Mouse (Mus musculus): ENCODE data around the gene Zfp280b.
"Not testable (repeated sequence)": the region's sequence is repeated elsewhere in the genome, so short reads cannot be mapped to it uniquely, and the experiment has no call there.

Gene Zfp280b

DNA sequence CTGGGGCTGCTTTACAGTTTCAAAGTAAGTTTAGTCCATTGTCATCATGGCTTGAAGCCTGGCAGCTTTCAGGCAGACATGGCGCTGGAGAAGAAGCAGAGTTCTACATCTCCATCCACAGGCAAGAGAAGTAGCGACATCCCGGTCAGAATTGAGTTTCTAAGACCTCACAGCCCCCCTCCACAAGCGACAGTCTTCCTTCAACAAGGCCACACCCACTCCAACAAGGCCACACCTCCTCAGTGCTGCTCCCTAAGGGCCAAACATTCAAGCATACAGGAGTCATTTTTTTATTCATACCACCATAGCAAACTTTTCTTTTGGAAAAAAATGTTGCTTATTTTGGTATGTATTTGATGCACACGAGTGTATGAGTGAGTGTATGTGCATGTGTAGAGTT, 2.0 kb upstream of the Zfp280b start:
- no peak for DNase-seq (ENCODE audit: low spot score in 2 of 2)

DNA sequence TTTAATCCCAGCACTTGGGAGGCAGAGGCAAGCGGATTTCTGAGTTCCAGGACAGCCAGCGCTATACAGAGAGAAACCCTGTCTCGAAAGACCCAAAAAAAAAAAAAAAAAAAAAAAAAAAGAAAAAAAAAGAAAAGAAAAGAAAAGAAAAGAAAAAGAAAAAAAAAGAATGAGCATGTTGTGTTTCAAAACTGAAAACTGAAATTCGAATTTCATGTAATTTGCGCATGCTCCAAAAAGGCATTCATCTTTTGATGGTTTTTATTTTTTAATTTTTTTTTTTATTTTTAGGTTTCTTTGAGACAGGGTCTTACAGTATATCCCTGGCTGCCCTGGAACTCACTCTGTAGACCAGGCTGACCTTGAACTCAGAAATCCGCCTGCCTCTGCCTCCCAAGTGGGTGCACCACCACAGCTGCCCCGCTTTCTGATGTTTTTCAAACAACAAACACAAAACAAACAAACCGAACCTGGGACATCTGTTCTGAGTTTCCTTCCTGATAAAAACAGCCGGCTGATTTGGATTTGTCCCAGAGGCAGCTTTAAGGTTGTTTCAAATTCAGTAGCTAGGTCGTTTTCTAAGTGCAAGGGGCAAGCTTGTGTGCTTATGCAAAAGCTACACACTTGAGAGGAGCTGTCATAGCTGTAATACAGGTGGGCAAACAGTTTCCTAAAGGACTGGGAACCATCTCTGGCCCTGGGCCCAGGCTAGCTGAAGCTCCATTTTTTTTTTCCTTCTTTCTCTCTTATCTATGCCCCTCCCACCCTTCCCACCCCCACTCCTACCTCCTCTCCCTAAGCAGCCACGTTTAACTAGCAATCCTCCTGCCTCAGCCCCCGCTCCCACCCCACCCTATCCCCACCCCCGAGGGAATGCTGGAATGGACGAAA, 694 bp upstream of the Zfp280b start:
- DNase-seq (ENCODE audit: low spot score in 2 of 2), result no peak

DNA sequence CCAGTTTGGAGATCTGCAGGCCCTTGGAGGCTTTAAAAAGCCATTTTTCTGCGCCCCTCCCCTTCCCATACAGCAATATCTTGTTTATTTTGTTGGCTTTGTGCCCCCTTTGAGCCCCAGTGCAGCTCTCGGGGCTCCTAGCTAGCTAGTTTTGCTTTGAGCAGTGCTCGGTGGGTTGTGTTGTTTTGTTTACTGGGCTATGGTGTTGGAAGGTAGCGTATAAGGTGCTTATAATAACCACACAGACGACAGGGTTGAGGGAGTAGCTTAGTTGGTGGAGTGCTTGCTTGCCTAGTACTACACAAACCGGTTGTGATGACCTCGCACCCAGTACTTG, 637 bp downstream of the Zfp280b start:
- DNase-seq (ENCODE audit: low spot score in 2 of 2), result no peak

DNA sequence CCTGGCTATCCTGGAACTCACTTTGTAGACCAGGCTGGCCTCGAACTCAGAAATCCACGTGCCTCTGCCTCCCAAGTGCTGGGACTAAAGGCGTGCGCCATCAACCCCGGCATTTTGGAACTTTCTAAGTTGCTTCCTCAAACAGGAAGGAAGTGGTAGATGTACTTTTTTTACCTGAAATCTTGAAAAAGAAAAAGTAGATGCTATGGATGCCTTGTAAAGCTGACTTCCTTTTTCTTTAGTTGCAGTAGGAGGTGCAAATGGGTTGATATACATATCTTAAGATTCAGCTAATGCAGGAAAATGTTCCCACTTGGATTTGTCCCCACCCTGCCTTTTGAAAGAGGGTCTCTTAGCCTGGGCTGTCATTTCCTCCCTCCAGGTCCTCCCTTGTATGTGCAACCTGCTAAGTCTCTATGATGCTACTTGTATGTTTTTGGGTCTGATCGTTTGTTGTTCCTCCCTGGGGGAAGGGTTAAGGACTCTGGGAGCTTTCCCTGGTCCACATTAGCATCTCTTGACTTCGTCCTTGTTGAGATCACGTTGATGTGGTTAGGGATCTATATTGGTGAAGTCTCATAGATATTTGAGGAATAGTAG, 1.7 kb downstream of the Zfp280b start:
- DNase-seq (ENCODE audit: low spot score in 2 of 2), result no peak

DNA sequence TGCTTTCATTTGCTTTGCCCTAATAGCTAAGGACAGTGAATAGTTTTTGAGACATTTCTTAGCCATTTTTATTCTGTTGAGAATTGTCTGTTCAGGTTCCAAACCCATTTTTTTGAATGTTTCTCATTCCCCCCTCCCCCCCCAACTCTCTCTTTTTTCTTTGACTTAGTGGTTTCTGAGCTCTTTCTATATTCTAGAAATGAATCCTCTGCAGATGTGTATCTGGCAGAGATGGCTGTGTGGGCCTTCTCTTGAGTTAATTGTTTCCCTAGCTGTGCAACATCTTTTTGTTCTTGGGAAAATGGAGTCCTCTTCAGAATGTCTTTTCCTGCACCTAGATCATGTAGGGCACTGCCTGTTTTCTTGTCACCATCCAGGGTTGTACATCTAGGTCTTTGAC, 2.8 kb downstream of the Zfp280b start:
- DNase-seq (ENCODE audit: low spot score in 2 of 2), result no peak

DNA sequence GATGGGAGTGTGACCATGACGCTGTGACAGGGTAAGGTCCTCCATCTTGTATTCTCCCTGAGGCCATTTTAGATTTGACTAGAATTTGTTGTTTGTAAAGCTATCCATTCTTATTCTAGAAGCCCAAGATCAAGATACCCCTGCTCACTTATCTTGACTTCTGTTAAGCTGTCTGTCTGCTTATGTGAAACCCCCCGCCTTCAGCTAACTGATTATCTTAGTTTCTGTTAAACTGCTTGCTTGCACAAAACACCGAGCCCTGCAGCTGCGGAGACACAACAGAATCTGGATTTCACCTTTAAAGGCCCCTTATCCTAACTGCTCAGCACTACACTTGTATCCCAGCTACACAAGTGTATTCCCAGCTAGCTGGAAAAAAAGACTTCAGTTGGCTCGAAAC, 4.5 kb downstream of the Zfp280b start:
- no peak for DNase-seq (ENCODE audit: low spot score in 2 of 2)

DNA sequence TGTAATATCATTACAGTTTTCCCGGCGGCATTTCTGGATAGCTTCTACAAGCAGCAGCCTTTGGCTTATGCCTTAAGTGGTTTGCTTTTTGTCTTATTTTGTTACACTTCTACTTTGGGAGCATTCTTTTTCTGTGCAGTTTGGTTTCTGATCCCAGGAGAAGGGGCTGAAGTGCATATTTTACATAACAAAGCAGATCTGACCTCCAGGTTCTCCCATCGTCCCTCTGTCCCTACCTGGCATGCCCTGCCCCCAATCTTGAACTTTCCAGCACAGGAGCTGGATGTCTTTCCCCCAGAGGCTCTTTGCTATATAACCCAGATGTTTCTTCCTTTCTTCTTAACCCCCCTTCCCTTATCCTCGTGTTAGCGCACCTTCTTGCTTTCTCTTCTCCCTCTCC, 12.9 kb downstream of the Zfp280b start:
- DNase-seq (ENCODE audit: low spot score in 2 of 2), result no peak

DNA sequence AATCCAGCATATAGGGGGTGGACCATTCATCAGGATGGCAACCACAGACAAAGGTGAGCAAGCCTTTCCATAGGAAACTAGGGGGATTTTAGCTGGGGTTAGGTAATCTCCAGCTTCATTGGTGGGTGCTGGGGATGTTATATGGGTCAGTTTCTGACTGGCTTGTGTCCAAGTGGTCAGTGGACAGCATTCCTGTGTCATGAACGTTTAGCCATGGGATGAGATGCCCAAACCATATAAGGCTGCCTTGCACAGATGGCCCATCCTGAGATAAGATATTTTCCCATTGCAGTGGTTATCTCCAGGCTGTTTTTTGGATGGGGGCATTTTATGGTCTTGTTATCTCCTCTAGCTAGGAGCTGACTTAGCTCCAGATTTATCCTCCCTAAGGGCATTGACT, 14.3 kb downstream of the Zfp280b start:
- no peak for DNase-seq (ENCODE audit: low spot score in 2 of 2)

DNA sequence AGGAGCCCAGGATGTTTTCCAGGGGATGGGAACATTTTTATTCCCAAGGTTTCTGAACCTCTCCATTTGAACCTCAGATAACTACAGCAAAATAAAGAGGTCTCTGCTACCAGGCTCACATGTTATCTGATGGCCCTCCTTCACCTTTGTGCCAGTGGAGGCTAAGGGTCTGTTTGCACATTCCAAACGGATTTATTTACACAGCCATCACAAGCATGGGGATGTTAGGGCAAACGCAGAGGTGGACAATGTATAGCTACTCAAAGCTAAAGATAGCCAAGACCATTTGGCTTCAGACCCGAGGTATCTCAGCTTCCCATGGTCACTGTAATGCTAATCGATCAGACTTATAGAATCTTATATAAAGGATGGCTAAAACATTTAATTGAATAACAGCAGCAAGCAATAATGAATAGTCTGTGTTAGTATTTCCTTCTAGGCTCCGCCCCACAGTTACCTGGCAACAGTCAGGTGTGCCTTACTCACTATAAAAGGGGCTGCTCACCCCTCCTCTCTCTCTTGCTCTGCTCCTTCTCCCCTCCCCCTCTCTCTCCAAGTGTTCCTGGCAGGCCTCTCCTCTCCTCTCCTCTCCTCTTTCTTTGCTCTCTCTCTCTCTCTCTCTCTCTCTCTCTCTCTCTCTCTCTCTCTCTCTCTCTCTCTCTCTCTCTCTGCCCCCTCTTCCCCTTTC, 14.9 kb downstream of the Zfp280b start:
- no peak for DNase-seq (ENCODE audit: low spot score in 2 of 2)

DNA sequence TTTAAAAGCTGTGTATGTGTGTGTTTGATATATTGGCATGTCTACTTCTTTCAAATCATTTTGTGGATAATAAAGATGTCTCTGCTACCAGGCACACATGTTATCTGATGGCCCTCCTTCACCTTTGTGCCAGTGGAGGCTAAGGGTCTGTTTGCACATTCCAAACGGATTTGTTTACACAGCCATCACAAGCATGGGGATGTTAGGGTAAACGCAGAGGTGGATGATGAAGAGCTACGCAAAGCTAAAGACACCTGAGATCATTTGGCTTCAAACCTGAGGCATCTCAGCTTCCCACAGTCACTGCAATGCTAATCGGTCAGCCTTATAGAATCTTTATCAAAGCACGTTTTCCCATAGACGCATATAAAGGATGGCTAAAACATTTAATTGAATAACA, 16.5 kb downstream of the Zfp280b start:
- DNase-seq (ENCODE audit: low spot score in 2 of 2), result no peak

DNA sequence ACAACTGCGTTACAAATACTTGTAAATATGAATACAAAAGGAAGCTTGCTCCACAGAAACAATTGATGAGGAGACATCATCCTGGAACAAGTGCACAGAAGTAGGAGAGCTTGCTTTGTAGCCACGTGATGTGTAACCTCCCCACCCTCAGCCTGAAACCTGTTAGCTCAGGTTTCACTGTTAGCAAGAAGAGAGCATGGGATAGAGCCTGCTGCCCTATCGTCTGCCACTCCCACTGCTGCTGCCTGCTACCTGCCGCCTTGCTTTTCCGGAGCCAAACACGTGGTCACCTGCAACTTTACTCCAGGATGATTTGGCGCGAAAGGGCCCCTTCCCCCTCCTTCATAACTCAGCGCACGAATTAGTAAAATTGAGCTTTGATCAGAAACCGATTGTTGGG, 19.4 kb downstream of the Zfp280b start:
- DNase-seq (ENCODE audit: low spot score in 2 of 2), result no peak

DNA sequence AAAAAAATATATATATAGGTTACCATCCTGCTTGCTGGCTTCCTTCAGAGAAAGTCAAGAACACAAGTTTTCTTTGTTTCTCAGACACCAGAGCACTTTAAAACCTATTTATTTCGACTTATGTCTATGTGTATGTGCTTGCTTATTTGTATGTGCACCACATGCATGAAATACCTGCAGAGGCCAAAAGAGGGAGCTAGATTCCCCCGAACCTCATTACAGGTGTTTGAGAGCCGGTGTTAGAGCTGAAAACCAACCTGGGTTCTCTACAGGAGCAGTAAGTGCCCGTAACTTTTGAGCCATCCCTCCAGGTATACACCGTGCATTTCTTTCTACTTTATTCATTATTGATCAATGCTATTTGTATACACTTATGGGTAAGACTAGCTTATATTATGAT, 30.0 kb downstream of the Zfp280b start:
- no peak for DNase-seq (ENCODE audit: low spot score in 2 of 2)

DNA sequence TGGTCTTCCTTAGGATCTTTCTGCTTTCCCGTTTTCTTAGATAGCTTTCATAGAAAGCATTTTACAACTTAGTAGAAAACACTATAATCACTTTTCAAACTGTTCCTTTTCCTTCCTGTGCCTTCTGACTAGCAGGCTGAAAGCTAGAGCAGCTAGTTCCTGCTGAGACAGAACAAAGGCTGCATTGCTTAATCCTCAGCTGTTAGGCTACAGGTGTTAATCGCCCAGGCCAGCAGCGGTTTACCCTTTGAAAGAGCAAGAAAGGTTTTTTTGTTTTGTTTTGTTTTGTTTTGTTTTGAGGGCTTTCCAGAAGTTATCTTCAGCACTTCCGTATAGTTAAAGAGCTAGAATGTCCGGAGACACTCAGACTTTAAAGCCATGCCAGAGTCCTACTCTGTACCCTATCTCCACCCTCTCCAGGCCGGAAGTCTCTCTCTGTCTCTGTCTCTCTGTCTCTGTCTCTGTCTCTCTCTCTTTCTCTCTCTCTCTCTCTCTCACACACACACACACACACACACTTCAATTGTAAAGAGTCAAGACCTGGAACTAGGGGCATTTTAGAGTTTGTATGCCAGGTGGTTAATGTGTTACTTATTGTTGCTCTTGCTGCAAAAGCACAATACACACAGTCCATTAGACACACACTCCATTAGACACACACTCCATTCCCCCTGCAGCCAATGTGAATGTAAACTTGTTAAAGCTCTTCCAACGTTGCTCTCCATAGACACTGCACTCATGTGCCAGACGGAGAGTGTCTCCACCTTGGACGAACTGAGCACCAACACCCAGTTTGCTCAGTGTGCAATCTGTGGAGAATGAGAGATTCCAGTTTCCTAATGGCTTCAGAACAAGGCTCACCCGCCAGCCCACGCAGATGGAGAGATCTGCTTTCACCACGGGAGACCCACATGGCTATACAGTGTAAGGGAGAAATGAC, 35.5 kb downstream of the Zfp280b start:
- DNase-seq (ENCODE audit: low spot score in 2 of 2), result no peak

DNA sequence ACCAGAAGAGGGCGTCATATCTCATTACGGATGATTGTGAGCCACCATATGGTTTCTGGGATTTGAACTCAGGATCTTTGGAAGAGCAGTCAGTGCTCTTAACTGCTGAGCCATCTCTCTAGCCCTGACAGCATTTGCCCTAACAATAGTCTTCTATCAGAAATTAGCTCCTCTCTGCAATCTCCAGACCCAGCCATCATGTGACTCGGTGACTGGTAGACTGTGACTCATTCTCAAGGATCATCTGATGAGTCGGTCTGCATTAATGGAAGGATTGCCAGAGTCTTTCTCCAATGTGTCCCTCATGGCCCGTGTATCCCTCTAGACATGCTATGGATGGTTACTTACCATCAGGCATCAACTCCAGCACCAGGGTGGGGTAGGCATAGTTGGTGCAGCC, 39.6 kb downstream of the Zfp280b start:
- DNase-seq (ENCODE audit: low spot score in 2 of 2), result not testable (repeated sequence)

DNA sequence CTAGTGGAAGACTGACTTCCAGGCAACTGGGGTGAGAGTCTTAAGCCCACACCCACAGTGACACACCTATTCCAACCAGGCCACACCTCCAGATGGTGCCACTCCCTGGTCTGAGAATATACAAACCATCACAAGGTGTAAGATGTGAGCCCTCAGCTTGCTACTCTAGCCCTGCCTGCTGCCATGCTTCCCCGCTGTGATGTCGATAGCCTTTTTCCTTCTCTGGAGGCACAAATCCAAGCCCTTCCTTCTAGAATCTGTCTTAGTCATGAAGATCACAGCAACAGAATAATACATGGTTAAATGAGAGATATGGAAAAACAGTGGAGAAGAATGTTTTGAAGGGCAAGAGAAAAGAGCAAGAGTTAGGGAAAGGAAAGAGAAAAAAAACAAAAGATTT, 44.6 kb downstream of the Zfp280b start:
- not testable (repeated sequence) for DNase-seq (ENCODE audit: low spot score in 2 of 2)
